ENCODE assay signal across 17 mouse cellular contexts in the genomic region with DNA sequence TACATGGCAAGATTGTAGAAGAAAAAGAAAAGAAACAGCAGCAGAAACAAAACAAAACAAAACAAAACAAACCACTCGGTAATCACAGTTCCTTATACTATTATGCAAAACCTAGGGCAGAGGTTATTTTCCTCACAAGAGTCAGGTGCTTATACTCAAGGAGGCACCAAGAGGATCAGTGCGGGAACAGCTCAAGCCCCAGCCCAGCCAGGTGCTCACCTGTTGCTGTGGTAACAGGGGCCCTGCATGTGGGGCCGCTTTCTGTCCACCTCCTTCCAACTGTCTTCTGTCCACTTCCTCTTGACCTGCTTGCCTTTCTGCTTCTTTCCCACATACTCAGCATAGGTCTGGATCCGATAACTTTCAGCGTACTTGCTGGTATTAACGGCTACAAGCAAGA.
DNase-seq lines count a peak whose midpoint lies in the region; ATAC-seq and TF ChIP-seq lines count a peak whose summit lies in the region.
"Had no signal": no experiment of that assay in that cellular context is flagged by ENCODE, and none has a peak within 500 bp of the region (broad histone marks: within the 10 kb centered on the region; RNA-seq: fewer than 3 reads in every experiment).

No protein-coding gene starts in this region.

- peak; percentile 80 for ATAC-seq in intestine, postnatal 0 days
- ATAC-seq: forebrain, embryonic 13.5 days; forebrain, postnatal 0 days had no signal

- TF ChIP-seq CTCF in lung, adult 2 months (IDR thresholded peaks at IDR 0.05; ENCODE audit: insufficient read depth, low read length), result no peak
- no peak for TF ChIP-seq CTCF in intestine, postnatal 0 days (IDR thresholded peaks at IDR 0.05; ENCODE audit: low read depth)

- H3K9ac ChIP-seq in intestine, postnatal 0 days (ENCODE audit: low read depth, low read length), result no peak overlapping the region
- H3K9ac ChIP-seq: forebrain, embryonic 13.5 days; forebrain, postnatal 0 days; heart, embryonic 13.5 days had no signal

- no peaks in the 10 kb centered on the region for H3K36me3 ChIP-seq in intestine, postnatal 0 days (ENCODE audit: control insufficient read depth, insufficient read depth)
- H3K36me3 ChIP-seq in limb, embryonic 10.5 days, result no peaks in the 10 kb centered on the region

- no peak overlapping the region for H3K27ac ChIP-seq in intestine, postnatal 0 days (ENCODE audit: low read depth, low read length)
- no peak overlapping the region for H3K27ac ChIP-seq in limb, embryonic 10.5 days
- H3K27ac ChIP-seq: forebrain, embryonic 13.5 days; heart, embryonic 13.5 days had no signal

- no peaks in the 10 kb centered on the region; the same call in 1 of the 2 replicates for H3K4me1 ChIP-seq in lung, adult 2 months (ENCODE audit: control insufficient read depth, insufficient read depth, low read length)
- no peaks in the 10 kb centered on the region for H3K4me1 ChIP-seq in intestine, postnatal 0 days (replicated peaks; ENCODE audit: control insufficient read depth, insufficient read depth, low read length)
- no peaks in the 10 kb centered on the region for H3K4me1 ChIP-seq in limb, embryonic 10.5 days
- H3K4me1 ChIP-seq: forebrain, embryonic 13.5 days had no signal

- no peak overlapping the region for H3K4me3 ChIP-seq in lung, adult 2 months (replicated peaks; ENCODE audit: extremely low read depth, low read depth, low read length)
- no peak overlapping the region for H3K4me3 ChIP-seq in intestine, postnatal 0 days (ENCODE audit: low read depth, low read length)
- no peak overlapping the region for H3K4me3 ChIP-seq in limb, embryonic 10.5 days
- H3K4me3 ChIP-seq: forebrain, embryonic 13.5 days; heart, embryonic 13.5 days had no signal

- 67% methylated on average over 6 of the region's 6 CpGs for WGBS in lung, adult 2 months
- WGBS in intestine, postnatal 0 days, result 58% methylated on average over 6 of the region's 6 CpGs
- WGBS in limb, embryonic 10.5 days, result 91% methylated on average over 6 of the region's 6 CpGs

- no peaks in the 10 kb centered on the region for H3K9me3 ChIP-seq in intestine, postnatal 0 days (ENCODE audit: control insufficient read depth)
- H3K9me3 ChIP-seq in limb, embryonic 10.5 days (replicated peaks), result no peaks in the 10 kb centered on the region
- H3K9me3 ChIP-seq: forebrain, embryonic 13.5 days; heart, embryonic 13.5 days had no signal

- no peak for TF ChIP-seq POLR2A in lung, adult 2 months (IDR thresholded peaks at IDR 0.05; ENCODE audit: borderline replicate concordance, extremely low read depth, low read depth, low read length)

- H3K27me3 ChIP-seq in intestine, postnatal 0 days (replicated peaks; ENCODE audit: control insufficient read depth, insufficient read depth, low read length), result no peaks in the 10 kb centered on the region
- H3K27me3 ChIP-seq in limb, embryonic 10.5 days (ENCODE audit: low read depth, poor library complexity, severe bottlenecking), result no peaks in the 10 kb centered on the region
- H3K27me3 ChIP-seq: forebrain, embryonic 13.5 days; heart, embryonic 13.5 days had no signal

- peak; percentile 64 to 82 for DNase-seq in lung, adult 18-20 months
- DNase-seq in lung, adult 2 months, result no peak
- DNase-seq in lung, postnatal 14 days, result peak; percentile 17
- no peak for DNase-seq in kidney, adult 11 months
- no peak for DNase-seq in adrenal gland, adult 2 months
- no peak for DNase-seq in limb, embryonic 10.5 days (ENCODE audit: low spot score)
- DNase-seq: adrenal gland, postnatal 14 days; cerebellum, adult 18-20 months; cerebellum, adult 9-11 months; cerebellum, postnatal 36 days; forebrain, postnatal 0 days; gastrocnemius, postnatal 25 days; heart, adult 11 months; heart, postnatal 36 days had no signal

- no peak overlapping the region for H3K4me2 ChIP-seq in intestine, postnatal 0 days (replicated peaks; ENCODE audit: low read depth)
- H3K4me2 ChIP-seq: forebrain, embryonic 13.5 days; heart, embryonic 13.5 days had no signal

Comparison
In these comparisons a context has a peak if more than half of its experiments do, and no peak if none do; other contexts are left out.
1. DNase-seq: peak in lung, adult 18-20 months (2 of 2) and lung, postnatal 14 days (single experiment); none in lung, adult 2 months (single experiment), kidney, adult 11 months (single experiment), adrenal gland, adult 2 months (single experiment) and limb, embryonic 10.5 days (single experiment).